In the genomic region with DNA sequence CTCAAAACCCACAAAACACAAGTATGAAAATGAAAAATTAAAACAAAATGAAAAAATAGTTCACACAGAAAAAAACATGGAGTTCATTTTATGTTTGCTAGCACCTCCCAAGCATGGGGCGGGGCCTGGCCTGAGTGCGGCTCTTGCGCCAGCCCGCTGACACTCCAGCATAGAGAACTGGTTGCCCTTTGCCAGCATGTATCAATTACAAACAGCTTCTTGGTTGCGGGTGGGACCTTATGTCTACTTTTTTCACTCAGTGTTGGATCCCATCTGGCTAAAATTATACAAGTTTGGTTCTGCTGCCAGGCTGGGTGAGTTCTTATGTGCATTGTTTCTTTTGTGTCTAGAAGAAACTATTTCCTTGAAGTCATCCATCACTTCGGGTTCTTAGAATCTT, we compare ENCODE assay signal across 21 mouse cellular contexts. TPM values are rescaled to one million over a fixed set of nuclear protein-coding genes. Genes with fewer than 3 reads are reported as not detected.
DNase-seq lines count a peak whose midpoint lies in the region; ATAC-seq and TF ChIP-seq lines count a peak whose summit lies in the region.
"Had no signal": no experiment of that assay in that cellular context is flagged by ENCODE, and none has a peak within 500 bp of the region (broad histone marks: within the 10 kb centered on the region; RNA-seq: fewer than 3 reads in every experiment).

No protein-coding gene starts in this region.

- H3K4me2 ChIP-seq in embryonic facial prominence, embryonic 15.5 days (replicated peaks): no peak overlapping the region
- no peak overlapping the region for H3K4me2 ChIP-seq in liver, embryonic 12.5 days
- H3K4me2 ChIP-seq: heart, embryonic 13.5 days; lung, embryonic 14.5 days; neural tube, embryonic 13.5 days had no signal

- no peaks in the 10 kb centered on the region for H3K9me3 ChIP-seq in embryonic facial prominence, embryonic 15.5 days (replicated peaks)
- H3K9me3 ChIP-seq in liver, embryonic 12.5 days (replicated peaks): no peaks in the 10 kb centered on the region
- H3K9me3 ChIP-seq: G1E; neural tube, embryonic 13.5 days had no signal

- no peaks in the 10 kb centered on the region for H3K36me3 ChIP-seq in embryonic facial prominence, embryonic 15.5 days
- no peaks in the 10 kb centered on the region for H3K36me3 ChIP-seq in liver, embryonic 12.5 days
- H3K36me3 ChIP-seq: G1E had no signal

- H3K9ac ChIP-seq in embryonic facial prominence, embryonic 15.5 days: no peak overlapping the region
- H3K9ac ChIP-seq in liver, embryonic 12.5 days: no peak overlapping the region
- H3K9ac ChIP-seq: heart, embryonic 13.5 days; lung, embryonic 14.5 days; neural tube, embryonic 13.5 days had no signal

- H3K27ac ChIP-seq in gastrocnemius, adult 2 months: no peak overlapping the region
- peak overlapping the region; percentile 55; the same call in 1 of the 2 replicates for H3K27ac ChIP-seq in embryonic facial prominence, embryonic 15.5 days (replicated peaks)
- no peak overlapping the region for H3K27ac ChIP-seq in liver, embryonic 12.5 days
- H3K27ac ChIP-seq: heart, embryonic 13.5 days; neural tube, embryonic 13.5 days; stomach, postnatal 0 days had no signal

- no peak for TF ChIP-seq CTCF in gastrocnemius, adult 2 months (IDR thresholded peaks at IDR 0.05)

- no peak overlapping the region for H3K4me3 ChIP-seq in gastrocnemius, adult 2 months
- H3K4me3 ChIP-seq in embryonic facial prominence, embryonic 15.5 days (replicated peaks): no peak overlapping the region
- no peak overlapping the region for H3K4me3 ChIP-seq in liver, embryonic 12.5 days
- H3K4me3 ChIP-seq: heart, embryonic 13.5 days; neural tube, embryonic 13.5 days had no signal

- H3K27me3 ChIP-seq in embryonic facial prominence, embryonic 15.5 days: no peaks in the 10 kb centered on the region
- no peaks in the 10 kb centered on the region for H3K27me3 ChIP-seq in liver, embryonic 12.5 days (replicated peaks)
- H3K27me3 ChIP-seq: heart, embryonic 13.5 days; neural tube, embryonic 13.5 days had no signal

- H3K4me1 ChIP-seq in embryonic facial prominence, embryonic 15.5 days: peaks cover 23% of the 10 kb centered on the region; the same call in 1 of the 2 replicates
- peaks cover 25% of the 10 kb centered on the region for H3K4me1 ChIP-seq in liver, embryonic 12.5 days

- 47% methylated on average over 6 of the region's 6 CpGs for WGBS in embryonic facial prominence, embryonic 15.5 days
- 86% methylated on average over 6 of the region's 6 CpGs for WGBS in liver, embryonic 12.5 days (ENCODE audit: insufficient replicate concordance)

- intact Hi-C loops in gastrocnemius, adult 2 months (cut with DNase I): no loop called here
- intact Hi-C loops in gastrocnemius, postnatal 36 days (cut with DNase I): no loop called here

- ATAC-seq in embryonic facial prominence, embryonic 15.5 days (ENCODE audit: insufficient number of reproducible peaks, low FRiP score, low TSS enrichment, low read depth): peak; percentile 43; the same call in 1 of the 2 replicates
- ATAC-seq in liver, embryonic 12.5 days: no peak
- ATAC-seq: CD4-positive, CD25-positive, alpha-beta regulatory T cell, adult 4 months had no signal

- peak; percentile 41 for DNase-seq in gastrocnemius, adult 2 months
- no peak for DNase-seq in gastrocnemius, postnatal 36 days
- DNase-seq in 3T3-L1 (ENCODE audit: low read depth, low spot score) (peak; percentile 49), NIH3T3 (ENCODE audit: low read depth) (peak; percentile 62)
- no peak for DNase-seq in spleen, adult 12 weeks (ENCODE audit: low spot score)
- DNase-seq: adrenal gland, adult 2 months; cerebellum, adult 18-20 months; kidney, adult 8-10 months; kidney, postnatal 36 days; layer of hippocampus, postnatal 36 days; left cerebral cortex, postnatal 4 days; lung, embryonic 14.5 days; right cerebral cortex, postnatal 14 days; thymus, postnatal 14 days had no signal

RNA-seq across cellular contexts. Expression of gene Gnaq, which starts 14.8 kb away (rescaled TPM):
- 10 to 100 TPM; 12.2 to 15.7 TPM for total RNA-seq in gastrocnemius, adult 2 months (2021)
- 10 to 100 TPM; 10.3 to 11.3 TPM for total RNA-seq in gastrocnemius, postnatal 36 days (2021)
- polyA plus RNA-seq in embryonic facial prominence, embryonic 15.5 days (2015; fragmentation: Nextera tagmentation; extraction: Ambion mirVana): 33.4 and 34.0 TPM in 2 replicates
- polyA plus RNA-seq in liver, embryonic 12.5 days (2016; fragmentation: Nextera tagmentation; extraction: Ambion mirVana): 5.6 and 5.8 TPM in 2 replicates
- polyA plus RNA-seq: G1E had no signal

Comparison
In these comparisons a context has a peak if more than half of its experiments do, and no peak if none do; other contexts are left out.
1. DNase-seq: peak in gastrocnemius, adult 2 months (single experiment), 3T3-L1 (single experiment) and NIH3T3 (single experiment); none in gastrocnemius, postnatal 36 days (0 of 2) and spleen, adult 12 weeks (single experiment).